Mouse (Mus musculus) frontal cortex, adult (tissue): ENCODE measurements at regions not wholly inside any gene's neighbourhood (a gene's known extent, or its start where the extent isn't known, plus 50 kb on each side); places are given as distances from the start of the nearest gene placed in this dataset.
A peak's percentile ranks its signal among the peaks of the same experiment; 100 is the strongest.

Experiments used
- ATAC-seq: cut with Nextera tagmentation; 2 replicates; pipeline ENCODE4 v1.9.2; 2017; ENCODE audit warnings: mild to moderate bottlenecking, moderate library complexity, mixed read lengths; ENCODE audit not compliant: low TSS enrichment

GRCm38 (mm10) chr11:18015239-18015638 lies 61.6 kb upstream of the Etaa1 start:
- no peak for ATAC-seq

- ATAC-seq: no peak
These were observed 60.9 kb upstream of the Etaa1 start for GRCm38 (mm10) chr11:18014610-18015009.

- ATAC-seq: no peak
These were observed 58.4 kb upstream of the Etaa1 start for GRCm38 (mm10) chr11:18012085-18012484.

- ATAC-seq: peak; percentile 79
These were observed 57.5 kb upstream of the Etaa1 start for GRCm38 (mm10) chr11:18011101-18011733.

- ATAC-seq: no peak
These were observed 54.5 kb upstream of the Etaa1 start for GRCm38 (mm10) chr11:18008140-18008539.
